Comparison of ENCODE assay signal across 19 mouse cellular contexts in genomic region chr14:72303856-72304255, GRCm38 (mm10).
DNase-seq lines count a peak whose midpoint lies in the region; ATAC-seq and TF ChIP-seq lines count a peak whose summit lies in the region.
"Had no signal": no experiment of that assay in that cellular context is flagged by ENCODE, and none has a peak within 500 bp of the region (broad histone marks: within the 10 kb centered on the region; RNA-seq: fewer than 3 reads in every experiment).

No protein-coding gene starts in this region.

- H3K27me3 ChIP-seq in cerebellum, adult 2 months (ENCODE audit: control insufficient read depth, insufficient read depth, low read length) = no peaks in the 10 kb centered on the region
- no peaks in the 10 kb centered on the region for H3K27me3 ChIP-seq in hindbrain, postnatal 0 days (ENCODE audit: insufficient read depth, low read length)
- no peaks in the 10 kb centered on the region for H3K27me3 ChIP-seq in hindbrain, embryonic 16.5 days (replicated peaks; ENCODE audit: control insufficient read depth, insufficient read depth, low read length)
- H3K27me3 ChIP-seq in liver, postnatal 0 days (ENCODE audit: insufficient read depth, low read length) = no peaks in the 10 kb centered on the region
- H3K27me3 ChIP-seq: forebrain, embryonic 15.5 days; heart, embryonic 12.5 days; liver, embryonic 15.5 days had no signal

- DNase-seq in cerebellum, adult 2 months = peak; percentile 13 to 48
- no peak for DNase-seq in cerebellum, adult 18-20 months
- DNase-seq in hindbrain, postnatal 0 days (ENCODE audit: low spot score) = peak; percentile 18
- peak; percentile 2 for DNase-seq in adipocyte (ENCODE audit: low spot score)
- DNase-seq in cerebellum, postnatal 10 days = peak; percentile 72 to 79
- no peak for DNase-seq in liver, postnatal 0 days
- no peak for DNase-seq in ovary, postnatal 10 days (ENCODE audit: low spot score)
- DNase-seq: adrenal gland, postnatal 14 days; gastrocnemius, postnatal 10 days; heart, postnatal 36 days; kidney, adult 2 months; kidney, postnatal 14 days; layer of hippocampus, adult 9-11 months; midbrain, embryonic 14.5 days; thymus, postnatal 14 days had no signal

- TF ChIP-seq EP300 in liver, postnatal 0 days (IDR thresholded peaks at IDR 0.05; ENCODE audit: low read depth) = no peak

- no peak for TF ChIP-seq POLR2A in cerebellum, adult 2 months (IDR thresholded peaks at IDR 0.05; ENCODE audit: borderline replicate concordance, insufficient read depth, low read length)

- no peak overlapping the region for H3K4me2 ChIP-seq in hindbrain, postnatal 0 days (ENCODE audit: low read depth, low read length)
- no peak overlapping the region for H3K4me2 ChIP-seq in hindbrain, embryonic 16.5 days (ENCODE audit: low read length)
- no peak overlapping the region for H3K4me2 ChIP-seq in liver, postnatal 0 days (ENCODE audit: low read depth, low read length)
- H3K4me2 ChIP-seq: forebrain, embryonic 15.5 days; heart, embryonic 12.5 days; liver, embryonic 15.5 days had no signal

- no peak overlapping the region for H3K4me3 ChIP-seq in cerebellum, adult 2 months (replicated peaks; ENCODE audit: insufficient read depth, low read depth, low read length)
- no peak overlapping the region for H3K4me3 ChIP-seq in hindbrain, postnatal 0 days (ENCODE audit: low read length)
- H3K4me3 ChIP-seq in hindbrain, embryonic 16.5 days (ENCODE audit: low read length) = no peak overlapping the region
- H3K4me3 ChIP-seq in liver, postnatal 0 days (ENCODE audit: low read depth, low read length) = no peak overlapping the region
- H3K4me3 ChIP-seq: forebrain, embryonic 15.5 days; heart, embryonic 12.5 days; liver, embryonic 15.5 days had no signal

- ATAC-seq in hindbrain, postnatal 0 days = peak; percentile 73; the same call in 1 of the 2 replicates
- ATAC-seq in hindbrain, embryonic 16.5 days = no peak
- ATAC-seq in liver, postnatal 0 days = no peak
- ATAC-seq: forebrain, embryonic 15.5 days had no signal

- H3K4me1 ChIP-seq in cerebellum, adult 2 months (ENCODE audit: control insufficient read depth, insufficient read depth, low read length) = peaks cover 4% of the 10 kb centered on the region; the same call in 1 of the 2 replicates
- H3K4me1 ChIP-seq in hindbrain, postnatal 0 days (ENCODE audit: insufficient read depth, low read length) = no peaks in the 10 kb centered on the region
- no peaks in the 10 kb centered on the region for H3K4me1 ChIP-seq in hindbrain, embryonic 16.5 days (ENCODE audit: control insufficient read depth, insufficient read depth, low read depth, low read length)
- H3K4me1 ChIP-seq in liver, postnatal 0 days (ENCODE audit: insufficient read depth) = no peaks in the 10 kb centered on the region
- H3K4me1 ChIP-seq: forebrain, embryonic 15.5 days; heart, embryonic 12.5 days; liver, embryonic 15.5 days had no signal

- no peak overlapping the region for H3K9ac ChIP-seq in hindbrain, postnatal 0 days (replicated peaks; ENCODE audit: low read length)
- no peak overlapping the region for H3K9ac ChIP-seq in hindbrain, embryonic 16.5 days (ENCODE audit: low read depth, low read length)
- H3K9ac ChIP-seq in liver, postnatal 0 days (replicated peaks) = no peak overlapping the region
- H3K9ac ChIP-seq: forebrain, embryonic 15.5 days; heart, embryonic 12.5 days; liver, embryonic 15.5 days had no signal

- no peak overlapping the region for H3K27ac ChIP-seq in cerebellum, adult 2 months (ENCODE audit: insufficient read depth, low read length)
- no peak overlapping the region for H3K27ac ChIP-seq in hindbrain, postnatal 0 days
- H3K27ac ChIP-seq in hindbrain, embryonic 16.5 days (ENCODE audit: low read depth, low read length) = no peak overlapping the region
- H3K27ac ChIP-seq in liver, postnatal 0 days (ENCODE audit: low read depth) = no peak overlapping the region
- H3K27ac ChIP-seq: forebrain, embryonic 15.5 days; liver, embryonic 15.5 days had no signal

- H3K9me3 ChIP-seq in hindbrain, postnatal 0 days (ENCODE audit: low read length) = no peaks in the 10 kb centered on the region
- H3K9me3 ChIP-seq in hindbrain, embryonic 16.5 days (ENCODE audit: control insufficient read depth, low read length) = no peaks in the 10 kb centered on the region
- H3K9me3 ChIP-seq in liver, postnatal 0 days (ENCODE audit: low read length) = no peaks in the 10 kb centered on the region
- H3K9me3 ChIP-seq: forebrain, embryonic 15.5 days; liver, embryonic 15.5 days had no signal

- H3K36me3 ChIP-seq in hindbrain, postnatal 0 days (ENCODE audit: insufficient read depth, low read length) = no peaks in the 10 kb centered on the region
- no peaks in the 10 kb centered on the region for H3K36me3 ChIP-seq in hindbrain, embryonic 16.5 days (ENCODE audit: control insufficient read depth, insufficient read depth, low read length)
- H3K36me3 ChIP-seq in liver, postnatal 0 days (replicated peaks; ENCODE audit: insufficient read depth, low read length) = no peaks in the 10 kb centered on the region
- H3K36me3 ChIP-seq: forebrain, embryonic 15.5 days; heart, embryonic 12.5 days; liver, embryonic 15.5 days had no signal

- no peak for TF ChIP-seq CTCF in cerebellum, adult 2 months (IDR thresholded peaks at IDR 0.05; ENCODE audit: borderline replicate concordance, insufficient read depth, low read depth, low read length)
- TF ChIP-seq CTCF in hindbrain, postnatal 0 days (IDR thresholded peaks at IDR 0.05; ENCODE audit: low read depth) = no peak
- no peak for TF ChIP-seq CTCF in liver, postnatal 0 days (IDR thresholded peaks at IDR 0.05; ENCODE audit: low read depth)

Comparison
In these comparisons a context has a peak if more than half of its experiments do, and no peak if none do; other contexts are left out.
1. DNase-seq: peak in cerebellum, adult 2 months (2 of 2), hindbrain, postnatal 0 days (single experiment), adipocyte (single experiment) and cerebellum, postnatal 10 days (2 of 2); none in cerebellum, adult 18-20 months (0 of 2), liver, postnatal 0 days (single experiment) and ovary, postnatal 10 days (single experiment).